Mouse (Mus musculus) lung, postnatal 4 days (tissue): Measurements from ENCODE around the gene Pkp3.
A peak's percentile ranks its signal among the peaks of the same experiment; 100 is the strongest.

Source experiments
- DNase-seq, 2 experiments: peaks; one replicate each; pipeline ENCODE4 v3.0.0; 2021

The Pkp3 gene

GRCm38 (mm10) chr7:141057541-141057940, 20.5 kb upstream of the Pkp3 start:
- no peak for DNase-seq

GRCm38 (mm10) chr7:141058601-141059341, 19.2 kb upstream of the Pkp3 start:
- DNase-seq, result no peak

DNA sequence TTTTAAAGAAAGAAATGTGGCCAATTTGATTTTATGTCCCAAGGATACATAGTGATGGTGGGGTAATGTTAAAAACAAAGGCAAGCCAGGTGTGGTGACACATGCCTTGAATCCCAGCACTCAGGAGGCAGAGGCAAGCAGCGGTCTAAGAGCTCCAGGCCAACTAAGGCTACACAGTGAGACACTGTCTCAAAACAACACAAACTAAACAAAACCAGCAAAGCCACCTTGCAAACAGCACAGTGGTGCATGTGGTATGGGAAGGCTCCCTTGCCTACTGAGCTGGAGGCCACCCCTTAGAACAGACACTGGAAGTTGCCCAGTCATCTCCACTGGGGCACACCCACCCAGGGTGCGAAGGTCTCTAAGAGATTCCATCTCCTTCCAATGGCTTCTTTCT, 18.1 kb upstream of the Pkp3 start:
- DNase-seq, result no peak

DNA sequence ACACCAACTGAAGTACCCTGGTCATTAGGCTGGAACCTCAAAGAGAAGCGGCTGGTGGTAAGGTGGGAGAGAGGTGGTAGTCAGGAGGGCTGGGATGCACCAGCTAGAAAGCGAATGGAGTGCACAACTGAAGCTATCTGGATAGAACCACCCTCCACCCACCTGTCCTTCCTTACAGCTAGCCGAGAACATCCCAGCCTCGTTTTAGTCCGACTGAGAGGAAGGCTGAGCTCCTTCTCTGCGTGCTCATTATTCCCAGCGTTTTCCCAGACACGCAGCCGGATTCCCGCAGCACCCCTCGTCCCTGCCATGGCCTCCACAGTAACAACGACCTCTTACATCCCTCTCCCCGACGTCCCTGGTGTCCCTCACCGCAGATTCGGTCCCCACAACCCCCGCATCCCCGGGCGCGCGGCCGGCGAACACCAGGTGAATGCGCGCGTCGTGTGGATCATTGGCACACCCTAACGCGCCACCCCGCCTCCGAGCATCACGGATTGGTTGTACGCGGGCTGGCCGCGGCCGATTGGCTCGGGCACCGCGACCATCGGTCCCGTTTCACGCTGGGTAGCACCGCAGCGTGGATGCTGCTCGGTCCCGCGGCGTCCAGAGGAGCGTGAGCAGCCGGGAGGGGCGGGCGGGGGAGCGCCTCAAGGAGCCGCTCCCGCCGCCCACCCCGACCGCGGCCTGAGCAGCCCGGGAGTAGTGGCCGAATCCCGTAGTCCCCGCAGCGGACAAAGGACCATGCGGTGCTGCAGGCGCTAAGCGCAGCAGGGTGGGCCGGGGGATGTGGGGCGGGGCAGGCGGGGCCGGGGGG, 17.4 kb upstream of the Pkp3 start, which contains the start of gene B4galnt4:
B4galnt4 (plus strand) TSS at position 679 of the 817 bp plus-strand sequence.
- DNase-seq, result peak; percentile 56 to 71

- DNase-seq, result peak in 1 of 2 experiments; percentile 23
These were observed 16.7 kb upstream of the Pkp3 start for GRCm38 (mm10) chr7:141061269-141061692.

DNA sequence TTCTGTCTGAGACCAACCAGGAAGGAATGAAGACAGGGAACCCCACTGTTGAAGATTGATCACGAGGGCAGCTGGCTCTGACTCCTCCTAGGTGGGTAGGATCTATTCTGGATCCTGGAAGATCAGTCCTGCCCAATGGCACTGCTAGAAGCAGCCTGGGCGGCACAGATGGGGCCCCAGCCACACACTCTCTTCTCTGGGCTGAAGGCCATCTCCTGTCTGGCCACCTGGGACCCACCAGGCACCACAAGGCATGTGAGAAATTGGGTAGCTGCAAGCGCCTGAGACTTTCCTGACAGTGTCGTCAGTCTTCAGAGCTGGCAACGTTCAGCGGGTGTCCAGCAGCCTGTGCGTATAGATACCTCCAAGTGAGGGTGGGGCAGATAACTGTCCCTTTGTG, 15.5 kb upstream of the Pkp3 start:
- peak in 1 of 2 experiments; percentile 13 for DNase-seq

GRCm38 (mm10) chr7:141063353-141063752, 14.7 kb upstream of the Pkp3 start:
- peak in 1 of 2 experiments; percentile 6 for DNase-seq

DNA sequence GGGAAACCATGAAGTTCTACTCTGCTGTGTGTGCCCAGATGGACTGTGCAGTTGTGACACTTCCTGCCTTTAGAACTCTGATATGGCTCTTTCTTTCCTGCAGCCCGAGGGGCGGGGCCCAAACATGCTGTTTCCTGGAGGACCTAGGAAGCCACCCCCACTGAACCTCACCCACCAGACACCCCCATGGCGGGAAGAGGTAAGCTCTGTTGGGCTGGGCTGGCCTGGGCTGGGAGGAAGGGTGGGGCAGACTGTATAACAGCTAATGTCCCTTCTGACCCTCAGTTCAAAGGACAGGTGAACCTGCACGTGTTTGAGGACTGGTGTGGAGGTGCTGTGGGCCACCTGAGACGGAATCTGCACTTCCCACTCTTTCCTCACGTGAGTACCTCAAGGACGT, 13.8 kb upstream of the Pkp3 start:
- DNase-seq, result peak; percentile 33 to 46

DNA sequence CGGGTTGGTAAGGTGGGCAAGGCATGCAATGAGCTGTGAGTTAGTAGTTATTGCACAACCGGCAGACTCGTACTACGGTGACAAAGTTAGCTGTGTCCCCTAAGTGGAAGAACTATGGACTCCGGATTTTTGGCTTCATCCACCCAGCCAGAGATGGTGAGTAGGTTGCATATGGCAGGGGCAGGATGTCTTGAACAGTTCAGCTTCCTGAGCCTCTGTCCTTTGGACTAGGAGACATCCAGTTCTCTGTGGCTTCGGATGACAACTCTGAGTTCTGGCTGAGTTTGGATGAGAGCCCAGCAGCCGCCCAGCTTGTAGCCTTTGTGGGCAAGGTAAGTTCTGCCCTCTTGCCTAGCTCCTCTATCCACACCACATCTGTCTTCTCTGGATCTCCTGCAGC, 13.4 kb upstream of the Pkp3 start:
- DNase-seq, result no peak

- peak in 1 of 2 experiments; percentile 24 for DNase-seq
These were observed 9.7 kb upstream of the Pkp3 start for GRCm38 (mm10) chr7:141068351-141068750.

- DNase-seq, result peak; percentile 58 to 81
These were observed 7.8 kb upstream of the Pkp3 start for GRCm38 (mm10) chr7:141070058-141070862.

DNA sequence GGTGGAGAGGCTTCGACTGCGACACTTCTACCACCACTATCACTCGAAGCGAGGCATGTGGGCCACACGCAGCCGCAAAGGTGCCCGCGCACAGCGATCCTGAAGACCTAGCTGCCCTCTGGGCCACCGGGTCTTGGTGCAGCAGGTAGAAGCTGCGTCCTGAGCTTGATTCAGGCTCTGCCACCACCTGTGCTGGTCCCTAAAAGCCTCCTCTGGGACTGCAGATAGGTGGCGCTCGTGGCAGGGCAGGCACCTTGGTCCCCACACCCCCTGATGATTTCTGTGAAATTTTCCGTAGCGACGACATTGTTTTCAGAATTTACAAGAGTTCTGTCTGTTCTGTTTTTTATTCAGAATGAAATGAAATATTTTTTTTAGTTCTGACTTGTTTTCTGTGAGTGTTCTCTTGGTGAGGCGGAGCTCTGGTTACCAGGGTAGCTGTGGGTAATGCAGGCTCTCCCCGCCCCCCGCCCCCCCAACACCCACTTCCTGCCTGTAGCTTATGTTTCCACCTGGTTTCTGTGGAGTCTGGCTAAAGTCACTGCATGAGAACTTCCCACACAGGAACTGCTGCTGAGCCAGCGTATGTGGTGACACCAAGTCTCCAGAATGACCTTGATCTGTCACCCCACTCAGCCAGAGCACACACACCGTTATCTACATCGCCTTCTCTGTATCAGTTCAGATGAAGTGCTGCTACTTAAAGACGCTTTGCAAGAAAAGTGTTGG, 5.8 kb upstream of the Pkp3 start:
- DNase-seq, result peak; percentile 34 to 48

GRCm38 (mm10) chr7:141073782-141074181, 4.2 kb upstream of the Pkp3 start:
- no peak for DNase-seq

GRCm38 (mm10) chr7:141078876-141079275, 858 bp downstream of the Pkp3 start:
- no peak for DNase-seq

GRCm38 (mm10) chr7:141079481-141080449, 1.7 kb downstream of the Pkp3 start:
- DNase-seq, result peak; percentile 68 to 73

DNA sequence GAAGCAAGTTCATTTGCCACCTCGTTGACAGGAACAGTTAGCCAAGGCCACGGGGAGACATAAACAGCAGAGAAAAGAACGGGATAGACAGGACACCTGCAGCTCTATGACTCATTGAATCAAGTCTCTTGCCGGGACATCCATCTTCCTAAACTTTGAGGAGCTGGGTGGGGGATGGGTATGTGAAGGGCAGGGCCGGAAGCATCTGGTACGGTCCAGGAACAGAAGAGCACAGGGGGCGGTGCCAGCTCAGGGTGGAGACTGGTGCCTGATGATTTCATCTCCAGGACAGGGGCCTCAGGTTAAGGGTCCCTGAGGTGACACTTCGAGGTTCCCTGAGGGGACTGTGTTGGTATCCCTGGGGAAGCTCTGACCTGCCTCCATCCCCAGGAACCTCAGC, 9.9 kb downstream of the Pkp3 start:
- DNase-seq, result no peak

GRCm38 (mm10) chr7:141088473-141088872, 10.5 kb downstream of the Pkp3 start:
- no peak for DNase-seq

DNA sequence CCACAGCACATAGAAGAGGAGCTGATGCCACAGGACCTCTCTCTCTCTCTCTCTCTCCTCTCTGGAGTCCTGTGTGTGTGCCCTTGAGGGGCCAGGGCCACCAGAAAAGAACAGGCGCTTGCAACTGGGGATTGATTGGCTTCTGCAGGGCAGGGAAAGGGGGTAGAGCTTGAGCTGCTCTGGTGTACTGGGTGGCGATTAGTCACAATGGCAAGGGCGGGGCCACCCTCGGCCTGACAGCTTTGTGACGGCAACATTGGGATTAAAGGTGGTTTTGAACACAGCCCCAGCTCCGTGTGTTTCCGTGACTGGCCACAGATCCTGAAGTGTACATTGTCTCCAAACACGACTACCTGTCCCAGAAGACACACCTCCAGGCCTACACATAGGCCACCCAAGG, 12.2 kb downstream of the Pkp3 start:
- no peak for DNase-seq

- DNase-seq, result peak; percentile 90 to 91
These were observed 14.2 kb downstream of the Pkp3 start for GRCm38 (mm10) chr7:141092051-141092735.

DNA sequence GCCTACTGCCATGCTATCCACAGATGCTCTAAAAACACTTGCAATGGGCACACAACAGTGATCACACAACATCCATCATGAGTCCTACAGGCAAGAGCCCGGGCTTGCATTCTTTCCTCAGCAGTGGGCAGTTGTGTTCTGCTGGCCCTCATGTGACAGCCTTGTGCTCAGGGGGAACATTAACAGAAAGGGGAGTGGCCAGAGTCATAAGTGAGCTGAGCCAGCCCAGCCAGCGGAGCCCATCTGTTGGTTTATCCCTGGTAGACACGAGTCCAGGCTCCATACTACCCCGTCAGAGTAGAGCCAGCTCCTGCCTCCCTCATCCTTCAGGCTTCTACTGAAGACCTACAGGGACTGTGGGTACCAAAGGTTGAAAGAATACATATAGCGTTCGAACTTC, 15.9 kb downstream of the Pkp3 start:
- no peak for DNase-seq
